Mouse (Mus musculus): ENCODE measurements around the gene Paqr8. TPM values are rescaled to one million over a fixed set of nuclear protein-coding genes. Genes with fewer than 3 reads are reported as not detected.
A peak's percentile ranks its signal among the peaks of the same experiment; 100 is the strongest.

Gene Paqr8
- polyA plus RNA-seq, 1 experiment, result 2.6 TPM

DNA sequence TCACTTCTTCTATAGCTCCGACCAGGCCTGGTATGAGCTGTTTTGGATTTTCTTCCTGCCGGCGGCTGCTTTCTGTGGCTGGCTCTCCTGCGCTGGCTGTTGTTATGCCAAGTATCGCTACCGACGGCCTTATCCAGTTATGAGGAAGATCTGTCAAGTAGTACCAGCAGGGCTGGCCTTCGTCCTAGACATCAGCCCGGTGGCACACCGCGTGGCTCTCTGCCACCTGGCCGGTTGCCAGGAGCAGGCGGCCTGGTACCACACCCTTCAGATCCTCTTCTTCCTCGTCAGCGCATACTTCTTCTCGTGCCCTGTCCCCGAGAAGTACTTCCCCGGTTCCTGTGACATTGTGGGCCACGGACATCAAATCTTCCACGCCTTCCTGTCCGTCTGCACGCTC is 44.7 kb downstream of the Paqr8 start:
- TF ChIP-seq CTCF (conservative IDR thresholded peaks at IDR 0.05; ENCODE audit: insufficient read depth, insufficient read length, low read depth, low read length), result no peak
- Histone ChIP-seq H3K4me3 (ENCODE audit: insufficient read depth, low read depth, low read length) (no peak overlapping the region), H3K4me1 (ENCODE audit: control insufficient read depth, insufficient read depth, low read length) (no peaks in the 10 kb centered on the region), H3K27me3 (replicated peaks; ENCODE audit: control insufficient read depth, insufficient read depth, low read length) (no peaks in the 10 kb centered on the region), H3K36me3 (ENCODE audit: control insufficient read depth, insufficient read depth, low read length) (no peaks in the 10 kb centered on the region), H3K27ac (ENCODE audit: insufficient read depth, low read depth, low read length) (no peak overlapping the region)
- 86% methylated on average over 22 of the region's 22 CpGs for WGBS
- DNase-seq, result no peak

DNA sequence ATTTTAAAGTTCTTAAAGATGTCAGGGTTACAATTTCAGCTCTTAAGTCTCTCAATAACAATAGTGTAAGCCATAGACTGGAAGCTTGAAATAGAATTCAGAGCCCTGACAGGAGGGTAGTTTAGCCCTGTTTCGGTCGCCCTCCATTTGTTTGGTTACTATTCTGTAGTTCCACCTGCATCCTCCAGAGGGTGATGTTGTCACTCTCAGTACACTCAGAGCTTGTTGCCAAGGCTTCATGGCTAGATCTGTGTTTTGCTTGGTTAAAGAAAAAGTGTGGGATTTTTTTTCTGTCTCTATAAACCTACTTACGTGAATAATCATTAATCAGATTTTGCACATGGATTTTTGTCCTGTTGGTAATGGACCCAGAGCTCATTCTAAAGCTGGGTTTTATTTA is 48.6 kb downstream of the Paqr8 start:
- TF ChIP-seq CTCF (conservative IDR thresholded peaks at IDR 0.05; ENCODE audit: insufficient read depth, insufficient read length, low read depth, low read length) (peak; percentile 83), POLR2A (IDR thresholded peaks at IDR 0.05; ENCODE audit: low read depth, low read length) (no peak)
- no peaks in the 10 kb centered on the region for H3K36me3 ChIP-seq (ENCODE audit: control insufficient read depth, insufficient read depth, low read length)
- H3K27ac ChIP-seq (ENCODE audit: insufficient read depth, low read depth, low read length), result no peak overlapping the region
- 16% methylated on average over 3 of the region's 3 CpGs for WGBS
- H3K4me1 ChIP-seq (ENCODE audit: control insufficient read depth, insufficient read depth, low read length), result no peaks in the 10 kb centered on the region
- H3K4me3 ChIP-seq (ENCODE audit: insufficient read depth, low read depth, low read length), result no peak overlapping the region
- peak; percentile 74 for DNase-seq
- no peaks in the 10 kb centered on the region for H3K27me3 ChIP-seq (replicated peaks; ENCODE audit: control insufficient read depth, insufficient read depth, low read length)

DNA sequence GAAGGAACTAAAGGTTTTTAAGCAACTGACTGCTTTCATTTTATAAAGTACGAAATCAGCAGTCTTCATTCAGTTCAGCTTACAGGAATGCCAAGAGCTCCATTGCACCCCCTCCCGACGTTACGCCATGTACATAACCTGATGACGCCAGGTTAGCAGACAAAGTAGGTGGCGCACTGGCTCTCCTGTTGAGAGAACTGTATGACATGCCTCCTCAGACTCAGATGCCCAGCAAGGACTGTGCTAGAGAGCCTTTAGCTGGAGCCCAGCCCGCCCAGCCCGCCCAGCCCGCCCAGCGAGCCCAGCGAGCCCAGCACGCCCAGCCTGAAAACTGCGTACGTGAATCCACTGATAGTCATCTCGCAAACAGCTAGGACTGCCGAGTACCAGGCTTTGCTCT is 49.7 kb downstream of the Paqr8 start:
- peak; percentile 64 for DNase-seq
- no peaks in the 10 kb centered on the region for H3K36me3 ChIP-seq (ENCODE audit: control insufficient read depth, insufficient read depth, low read length)
- H3K27ac ChIP-seq (ENCODE audit: insufficient read depth, low read depth, low read length), result no peak overlapping the region
- H3K4me3 ChIP-seq (ENCODE audit: insufficient read depth, low read depth, low read length), result no peak overlapping the region
- 81% methylated on average over 16 of the region's 16 CpGs for WGBS
- TF ChIP-seq POLR2A (IDR thresholded peaks at IDR 0.05; ENCODE audit: low read depth, low read length), result no peak
- TF ChIP-seq CTCF (conservative IDR thresholded peaks at IDR 0.05; ENCODE audit: insufficient read depth, insufficient read length, low read depth, low read length), result peak; percentile 17; the same call in 1 of the 2 replicates
- no peaks in the 10 kb centered on the region for H3K4me1 ChIP-seq (ENCODE audit: control insufficient read depth, insufficient read depth, low read length)
- H3K27me3 ChIP-seq (replicated peaks; ENCODE audit: control insufficient read depth, insufficient read depth, low read length), result no peaks in the 10 kb centered on the region

DNA sequence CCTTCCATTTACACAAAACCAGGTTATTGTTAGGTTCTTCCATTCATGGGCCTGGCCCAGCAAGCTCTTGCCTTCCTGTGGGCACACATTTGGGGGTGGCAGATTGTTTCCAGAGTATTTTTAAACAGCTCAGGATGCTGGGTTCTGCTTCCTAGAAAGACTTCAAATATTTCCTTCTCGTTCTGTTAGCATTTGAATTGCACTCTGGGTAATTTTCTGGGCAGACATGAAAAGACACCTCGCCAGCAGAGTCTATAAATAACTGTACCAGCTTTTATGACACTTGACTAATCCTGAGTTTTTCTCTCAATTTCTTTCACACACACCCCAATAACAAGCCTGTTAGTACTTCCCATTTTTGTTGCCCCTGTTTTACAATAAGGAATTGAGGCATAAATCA is 50.9 kb downstream of the Paqr8 start:
- no peaks in the 10 kb centered on the region for H3K36me3 ChIP-seq (ENCODE audit: control insufficient read depth, insufficient read depth, low read length)
- no peaks in the 10 kb centered on the region for H3K27me3 ChIP-seq (replicated peaks; ENCODE audit: control insufficient read depth, insufficient read depth, low read length)
- TF ChIP-seq POLR2A (IDR thresholded peaks at IDR 0.05; ENCODE audit: low read depth, low read length), result no peak
- no peak overlapping the region for H3K27ac ChIP-seq (ENCODE audit: insufficient read depth, low read depth, low read length)
- 45% methylated on average over 2 of the region's 2 CpGs for WGBS
- DNase-seq, result no peak
- no peak overlapping the region for H3K4me3 ChIP-seq (ENCODE audit: insufficient read depth, low read depth, low read length)
- H3K4me1 ChIP-seq (ENCODE audit: control insufficient read depth, insufficient read depth, low read length), result no peaks in the 10 kb centered on the region

DNA sequence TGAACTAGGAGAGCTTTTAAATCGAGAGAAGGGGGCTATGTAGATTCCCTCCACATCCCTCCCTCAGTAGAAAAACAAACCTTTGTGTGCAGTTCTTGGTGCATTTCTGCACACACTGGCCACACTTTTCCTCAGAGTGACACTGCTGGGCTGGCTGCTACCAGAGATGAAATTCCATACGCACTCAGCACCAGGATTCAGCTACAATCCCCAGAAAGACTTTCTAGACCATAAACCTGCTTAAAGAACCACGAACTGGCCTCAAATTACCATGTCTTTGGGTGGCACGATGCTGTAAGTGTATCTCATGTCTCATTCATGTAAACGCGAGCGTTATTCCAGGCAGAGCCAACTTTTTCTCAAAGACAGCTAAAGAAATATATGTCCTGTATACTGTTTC is 51.5 kb downstream of the Paqr8 start:
- H3K27me3 ChIP-seq (replicated peaks; ENCODE audit: control insufficient read depth, insufficient read depth, low read length), result no peaks in the 10 kb centered on the region

DNA sequence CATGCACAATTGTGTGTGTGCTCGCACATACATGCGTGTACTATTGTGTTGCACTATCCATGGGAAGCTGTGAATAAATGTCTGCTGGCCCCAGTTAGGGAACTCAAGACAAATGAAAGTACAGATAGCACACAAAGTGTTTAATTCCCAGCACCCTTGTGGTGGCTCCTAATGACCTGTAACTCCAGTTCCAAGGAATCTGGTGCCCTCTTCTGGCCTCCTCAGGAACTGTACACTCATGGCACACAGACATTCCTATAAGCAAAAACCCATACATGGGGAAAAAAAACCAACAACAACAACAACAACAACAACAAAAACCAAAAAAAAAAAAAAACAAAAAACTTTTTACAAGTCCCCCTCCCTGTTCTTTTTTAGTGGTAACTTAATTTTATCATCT is 52.6 kb downstream of the Paqr8 start:
- Histone ChIP-seq H3K4me3 (ENCODE audit: insufficient read depth, low read depth, low read length) (no peak overlapping the region), H3K27ac (ENCODE audit: insufficient read depth, low read depth, low read length) (no peak overlapping the region), H3K4me1 (ENCODE audit: control insufficient read depth, insufficient read depth, low read length) (no peaks in the 10 kb centered on the region), H3K36me3 (ENCODE audit: control insufficient read depth, insufficient read depth, low read length) (no peaks in the 10 kb centered on the region), H3K27me3 (replicated peaks; ENCODE audit: control insufficient read depth, insufficient read depth, low read length) (no peaks in the 10 kb centered on the region)
- WGBS, result 98% methylated on average over 2 of the region's 2 CpGs
- DNase-seq, result no peak
- TF ChIP-seq CTCF (conservative IDR thresholded peaks at IDR 0.05; ENCODE audit: insufficient read depth, insufficient read length, low read depth, low read length), result no peak
- no peak for TF ChIP-seq POLR2A (IDR thresholded peaks at IDR 0.05; ENCODE audit: low read depth, low read length)

More for the DNA sequence above, 51.5 kb downstream of the Paqr8 start:
- TF ChIP-seq CTCF (conservative IDR thresholded peaks at IDR 0.05; ENCODE audit: insufficient read depth, insufficient read length, low read depth, low read length), result no peak
- DNase-seq, result no peak
- Histone ChIP-seq H3K27ac (ENCODE audit: insufficient read depth, low read depth, low read length) (no peak overlapping the region), H3K36me3 (ENCODE audit: control insufficient read depth, insufficient read depth, low read length) (no peaks in the 10 kb centered on the region), H3K4me3 (ENCODE audit: insufficient read depth, low read depth, low read length) (no peak overlapping the region), H3K4me1 (ENCODE audit: control insufficient read depth, insufficient read depth, low read length) (no peaks in the 10 kb centered on the region)
- WGBS, result 51% methylated on average over 7 of the region's 7 CpGs

DNA sequence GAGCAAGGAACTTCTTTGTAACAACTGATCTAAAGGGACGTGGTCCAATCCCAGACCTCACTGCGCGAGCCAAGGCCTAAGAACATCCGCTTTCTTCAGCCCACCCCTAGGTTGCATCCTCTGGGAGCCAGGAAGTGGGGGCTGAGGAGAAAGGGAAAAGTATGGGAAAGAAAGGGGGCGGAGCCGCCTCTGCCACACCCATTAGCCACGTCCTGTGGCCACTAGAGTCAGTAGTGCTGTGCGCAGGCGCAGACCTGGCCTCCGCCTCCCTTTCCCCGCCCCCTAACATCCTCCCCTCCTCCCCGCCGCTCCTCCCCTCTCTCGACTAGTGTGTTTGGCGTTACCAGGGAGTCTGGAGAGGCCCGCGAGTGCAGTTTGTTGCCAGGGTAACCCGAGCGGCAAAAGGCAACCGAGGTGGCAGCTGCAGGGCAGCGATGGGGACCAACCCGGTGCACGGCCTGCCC is 60.9 kb downstream of the Paqr8 start, which contains the start of gene Efhc1:
TSS of gene Efhc1 (plus strand) at position 327 of the 464 bp plus-strand sequence.
- 2% methylated on average over 21 of the region's 23 CpGs for WGBS
- TF ChIP-seq CTCF (conservative IDR thresholded peaks at IDR 0.05; ENCODE audit: insufficient read depth, insufficient read length, low read depth, low read length), result no peak
- TF ChIP-seq POLR2A (IDR thresholded peaks at IDR 0.05; ENCODE audit: low read depth, low read length), result no peak
- DNase-seq, result peak; percentile 93
- Histone ChIP-seq H3K27me3 (replicated peaks; ENCODE audit: control insufficient read depth, insufficient read depth, low read length) (no peaks in the 10 kb centered on the region), H3K36me3 (ENCODE audit: control insufficient read depth, insufficient read depth, low read length) (no peaks in the 10 kb centered on the region), H3K4me3 (ENCODE audit: insufficient read depth, low read depth, low read length) (peak within 1 kb of the TSS; percentile 56), H3K27ac (ENCODE audit: insufficient read depth, low read depth, low read length) (no peak within 1 kb of the TSS), H3K4me1 (ENCODE audit: control insufficient read depth, insufficient read depth, low read length) (0 out of 2 replicates have a peak, but pooled peaks cover 3% of the 10 kb centered on the region)

DNA sequence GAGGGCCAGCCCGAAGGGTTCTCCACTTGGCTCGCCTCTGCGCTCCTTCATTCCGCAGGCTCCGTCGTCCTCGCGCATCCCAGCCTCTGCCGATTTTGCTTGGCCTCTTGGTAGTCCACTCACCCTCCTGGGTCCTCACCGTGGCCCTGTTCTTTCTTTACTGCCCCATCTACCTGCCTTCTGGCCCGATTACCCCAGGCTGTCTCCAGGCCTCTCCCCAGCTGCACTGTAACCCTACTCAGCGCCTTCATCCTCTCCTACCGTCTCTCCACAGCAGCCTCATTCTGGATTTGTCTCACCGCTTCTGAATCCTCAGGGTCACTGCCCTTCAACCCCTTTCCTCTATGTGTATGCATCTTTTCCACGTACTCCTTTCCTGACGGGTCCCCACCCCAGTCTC is 61.4 kb downstream of the Paqr8 start:
- 12% methylated on average over 16 of the region's 16 CpGs for WGBS
- no peaks in the 10 kb centered on the region for H3K36me3 ChIP-seq (ENCODE audit: control insufficient read depth, insufficient read depth, low read length)
- no peak for DNase-seq
- no peaks in the 10 kb centered on the region for H3K27me3 ChIP-seq (replicated peaks; ENCODE audit: control insufficient read depth, insufficient read depth, low read length)
- H3K27ac ChIP-seq (ENCODE audit: insufficient read depth, low read depth, low read length), result no peak overlapping the region
- 0 out of 2 replicates have a peak, but pooled peaks cover 3% of the 10 kb centered on the region for H3K4me1 ChIP-seq (ENCODE audit: control insufficient read depth, insufficient read depth, low read length)
- H3K4me3 ChIP-seq (ENCODE audit: insufficient read depth, low read depth, low read length), result peak overlapping the region; percentile 56
- TF ChIP-seq CTCF (conservative IDR thresholded peaks at IDR 0.05; ENCODE audit: insufficient read depth, insufficient read length, low read depth, low read length) (no peak), POLR2A (IDR thresholded peaks at IDR 0.05; ENCODE audit: low read depth, low read length) (no peak)

Measured in kidney, adult 2 months (tissue).